Mouse (Mus musculus) skeletal muscle tissue, adult 2 months (tissue): Measurements from ENCODE around the gene Zfp746.

Experiments used
- DNase-seq: peaks from one replicate; pipeline ENCODE4 v3.0.0-alpha.2; 2012; ENCODE audit warnings: low read depth, low spot score

Zfp746 gene

DNA sequence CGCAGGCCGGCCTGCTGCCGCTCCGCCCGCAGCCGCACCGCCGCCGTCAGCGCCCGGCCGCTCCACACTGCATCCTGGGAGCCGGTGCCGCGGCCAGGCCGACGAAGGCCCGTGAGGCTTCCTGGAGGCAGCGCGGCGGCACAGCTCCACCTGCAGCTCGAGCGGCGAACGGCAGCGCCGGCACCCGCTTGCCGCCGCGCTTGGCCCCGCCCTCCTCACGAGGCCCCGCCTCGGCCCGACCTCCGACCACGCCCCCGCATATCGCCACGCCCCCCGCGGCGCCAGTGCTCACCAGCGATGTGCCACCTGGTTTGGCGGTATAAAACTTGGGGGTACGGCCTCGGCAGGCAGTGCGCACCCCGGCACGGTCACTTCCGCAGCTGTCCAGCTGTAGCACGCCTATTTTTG lies at the start of gene Zfp746:
Gene Zfp746, minus strand, starts transcription at position 123 of the 408 bp plus-strand sequence.
- DNase-seq, result peak; percentile 84

- peak; percentile 52 for DNase-seq
Measured at GRCm38 (mm10) chr6:48121092-48121491, 34.7 kb upstream of the Zfp746 start.

DNA sequence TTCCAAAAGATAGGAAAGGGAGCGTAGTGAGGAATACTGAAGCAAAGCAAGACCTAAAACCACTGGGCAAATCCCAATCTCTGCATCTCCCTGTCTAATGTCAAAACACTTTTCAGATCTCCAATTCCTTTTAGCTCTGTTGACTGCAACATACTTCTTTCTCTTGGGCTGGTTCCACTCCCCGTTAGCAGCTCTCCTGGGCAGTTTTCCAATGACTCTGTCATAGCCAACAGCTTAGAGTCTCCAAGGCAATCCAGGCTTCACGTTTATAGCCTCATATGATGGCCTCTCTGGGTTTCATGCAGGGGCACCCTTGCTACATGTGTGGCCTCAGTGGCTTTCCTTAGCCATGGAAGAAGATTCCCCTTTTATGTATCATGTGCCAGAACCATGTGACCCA lies 29.6 kb upstream of the Zfp746 start:
- peak; percentile 1 for DNase-seq

GRCm38 (mm10) chr6:48086957-48087715 lies 743 bp upstream of the Zfp746 start:
- no peak for DNase-seq

DNA sequence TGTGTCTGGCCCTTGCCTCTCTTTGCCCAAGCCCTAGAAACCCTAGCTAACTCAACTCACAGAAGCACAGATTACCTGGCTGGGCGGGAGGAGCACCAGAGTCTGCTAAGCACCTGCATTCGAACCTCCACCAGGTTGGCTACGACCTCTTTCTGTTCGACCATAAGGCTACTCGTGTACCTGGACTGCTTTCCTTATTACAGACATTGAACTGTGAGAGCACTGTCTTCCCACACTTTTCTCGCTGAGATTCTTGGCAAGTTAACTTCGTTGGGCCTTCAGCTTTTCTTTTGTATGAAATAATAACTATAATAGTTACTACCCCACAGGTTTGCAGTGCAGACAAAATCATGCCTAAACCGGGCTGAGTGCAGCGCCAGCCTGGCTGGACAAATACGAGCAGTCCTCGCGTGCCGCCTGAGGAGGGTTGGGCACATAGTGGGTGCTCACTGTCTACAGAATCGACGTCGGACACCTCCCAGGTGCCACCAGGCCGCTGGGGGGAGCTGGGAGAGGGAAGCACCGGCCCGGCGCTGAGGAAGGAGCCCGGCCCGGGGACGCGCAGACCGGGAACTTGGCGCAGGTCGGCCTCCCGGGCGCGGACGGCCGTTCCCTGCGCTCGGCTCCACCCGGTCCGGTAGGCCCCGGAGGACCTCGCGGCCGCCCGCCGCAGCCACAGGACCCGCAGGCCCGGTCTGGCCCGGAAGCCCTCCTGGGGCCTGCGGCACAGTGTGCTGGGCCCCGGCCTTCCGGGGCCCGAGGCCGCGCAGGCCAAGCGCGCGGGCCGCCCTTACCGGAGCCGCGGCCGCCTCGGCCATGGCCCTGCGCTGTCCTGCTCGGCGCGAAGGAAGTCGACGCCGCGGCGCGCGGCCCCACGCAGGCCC lies 630 bp downstream of the Zfp746 start:
- DNase-seq, result peak; percentile 30

- no peak for DNase-seq
Measured at GRCm38 (mm10) chr6:48083733-48084191, 2.6 kb downstream of the Zfp746 start.

GRCm38 (mm10) chr6:48081952-48082351 lies 4.4 kb downstream of the Zfp746 start:
- no peak for DNase-seq

GRCm38 (mm10) chr6:48081021-48081420 lies 5.4 kb downstream of the Zfp746 start:
- no peak for DNase-seq

DNA sequence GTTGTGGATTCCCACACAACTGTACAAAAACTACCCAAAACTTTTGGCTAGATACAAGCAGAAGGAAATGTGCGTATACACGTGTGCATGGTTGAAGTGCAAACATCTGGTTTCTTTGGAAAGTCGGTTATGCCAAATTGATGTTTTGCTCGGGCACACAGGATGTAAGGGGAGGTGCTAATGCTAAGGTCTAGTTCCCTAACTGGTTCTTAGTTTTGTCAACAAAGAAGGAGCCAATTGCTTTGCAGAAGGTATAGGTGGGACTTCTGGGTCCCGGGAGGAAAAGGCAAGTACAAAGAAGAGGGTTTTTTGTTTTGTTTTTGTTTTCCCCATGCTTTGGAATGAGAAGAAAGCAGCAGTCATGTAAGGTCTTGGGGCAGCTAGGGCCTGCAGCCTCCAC lies 13.1 kb downstream of the Zfp746 start:
- peak; percentile 27 for DNase-seq

DNA sequence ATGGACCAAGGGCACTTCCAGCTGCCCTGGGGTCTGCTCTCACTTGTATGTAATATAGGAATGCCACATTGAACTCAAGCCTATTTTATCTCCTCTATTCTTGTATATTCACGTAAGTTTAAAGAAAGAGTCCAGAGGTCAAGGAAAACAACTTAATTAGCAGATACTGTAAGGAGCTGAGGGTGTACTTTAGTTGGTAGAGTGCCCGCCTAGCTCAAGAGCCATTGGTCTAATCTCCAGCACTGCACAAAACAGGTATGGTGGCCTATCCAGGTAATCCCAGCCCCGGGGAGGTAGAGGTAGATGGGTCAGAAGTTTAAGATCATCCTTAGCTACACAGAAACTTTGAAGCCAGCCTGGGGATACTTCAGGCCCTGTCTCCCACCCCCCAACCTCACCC lies 18.9 kb downstream of the Zfp746 start:
- DNase-seq, result no peak

- no peak for DNase-seq
Measured at GRCm38 (mm10) chr6:48065587-48066075, 20.8 kb downstream of the Zfp746 start.

- DNase-seq, result no peak
Measured at GRCm38 (mm10) chr6:48064451-48064850, 21.9 kb downstream of the Zfp746 start.

DNA sequence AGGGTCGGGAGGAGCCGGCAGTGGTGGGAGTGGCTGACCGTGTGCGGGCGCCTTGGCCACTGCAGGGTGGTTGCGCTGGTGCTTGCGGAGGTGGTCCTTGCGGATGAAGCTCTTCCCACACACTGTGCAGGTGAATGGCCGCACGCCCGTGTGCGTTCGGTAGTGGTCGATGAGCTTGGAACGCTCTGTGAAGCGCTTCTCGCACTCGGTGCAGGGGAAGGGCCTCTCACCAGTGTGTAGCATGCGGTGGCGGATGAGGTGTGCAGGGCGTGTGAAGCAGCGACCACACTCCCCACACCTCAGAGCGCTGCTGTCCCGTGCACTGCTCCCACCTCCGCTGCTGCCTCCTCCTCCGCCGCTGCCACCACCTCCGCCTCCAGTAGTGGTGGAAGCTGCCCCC lies 22.5 kb downstream of the Zfp746 start:
- DNase-seq, result no peak

- no peak for DNase-seq
Measured at GRCm38 (mm10) chr6:48060895-48061294, 25.5 kb downstream of the Zfp746 start.

GRCm38 (mm10) chr6:48060421-48060820 lies 26.0 kb downstream of the Zfp746 start:
- DNase-seq, result no peak

DNA sequence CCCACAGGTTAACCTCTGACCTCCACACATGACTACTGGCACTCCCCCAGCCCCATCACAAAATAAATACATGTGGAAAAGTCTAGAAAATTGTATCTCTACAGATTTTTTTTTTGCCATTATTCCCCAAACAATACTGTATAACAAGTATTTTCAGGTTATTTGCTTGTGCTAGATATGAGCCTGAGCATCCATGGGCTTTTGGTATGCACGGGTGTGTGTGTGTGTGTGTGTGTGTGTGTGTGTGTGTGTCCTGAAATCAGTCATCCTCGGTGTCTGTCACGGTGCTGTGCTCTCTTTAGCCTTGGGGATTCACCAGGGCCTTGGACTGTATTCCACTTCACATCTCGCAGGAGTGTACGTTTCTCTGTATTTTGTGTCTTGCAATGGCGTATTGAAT lies 34.3 kb downstream of the Zfp746 start:
- no peak for DNase-seq

- no peak for DNase-seq
Measured at GRCm38 (mm10) chr6:48051666-48052065, 34.7 kb downstream of the Zfp746 start.

- no peak for DNase-seq
Measured at GRCm38 (mm10) chr6:48049273-48050065, 36.9 kb downstream of the Zfp746 start.

GRCm38 (mm10) chr6:48048426-48049272 lies 37.7 kb downstream of the Zfp746 start, which contains the start of gene Zfp777:
Gene Zfp777, minus strand, starts transcription at chr6:48048911.
- DNase-seq, result peak; percentile 80
